Mouse (Mus musculus): Measurements from ENCODE around the gene Kcnmb2.

Gene Kcnmb2

GRCm38 (mm10) chr3:32144194-32144593 is 241.9 kb downstream of the Kcnmb2 start:
- in situ Hi-C loops (cut with MboI, MseI) = no loop called here

GRCm38 (mm10) chr3:32144655-32145054 is 242.3 kb downstream of the Kcnmb2 start:
- in situ Hi-C loops (cut with MboI, MseI) = no loop called here

- in situ Hi-C loops (cut with MboI, MseI) = no loop called here
These were observed 245.4 kb downstream of the Kcnmb2 start for GRCm38 (mm10) chr3:32147739-32148138.

- in situ Hi-C loops (cut with MboI, MseI) = no loop called here
These were observed 247.7 kb downstream of the Kcnmb2 start for GRCm38 (mm10) chr3:32149851-32150570.

GRCm38 (mm10) chr3:32180519-32180918 is 278.2 kb downstream of the Kcnmb2 start:
- in situ Hi-C loops (cut with MboI, MseI) = loop anchor here (25.0 kb wide), 1 partner anchor 307 kb away; the partner anchor contains the start of gene Kcnmb3

- in situ Hi-C loops (cut with MboI, MseI) = loop anchor here (25.0 kb wide), 1 partner anchor 301 kb away; the partner anchor contains the start of gene Kcnmb3
These were observed 283.7 kb downstream of the Kcnmb2 start for GRCm38 (mm10) chr3:32185855-32186522.

- in situ Hi-C loops (cut with MboI, MseI) = loop anchor here (25.0 kb wide), 1 partner anchor 299 kb away; the partner anchor contains the start of gene Kcnmb3
These were observed 286.2 kb downstream of the Kcnmb2 start for GRCm38 (mm10) chr3:32188521-32188920.

GRCm38 (mm10) chr3:32188955-32189354 is 286.6 kb downstream of the Kcnmb2 start:
- in situ Hi-C loops (cut with MboI, MseI) = loop anchor here (25.0 kb wide), 1 partner anchor 298 kb away; the partner anchor contains the start of gene Kcnmb3

- in situ Hi-C loops (cut with MboI, MseI) = loop anchor here (25.0 kb wide), 1 partner anchor 297 kb away; the partner anchor contains the start of gene Kcnmb3
These were observed 287.6 kb downstream of the Kcnmb2 start for GRCm38 (mm10) chr3:32189956-32190355.

- in situ Hi-C loops (cut with MboI, MseI) = loop anchor here (25.0 kb wide), 1 partner anchor 293 kb away; the partner anchor contains the start of gene Kcnmb3
These were observed 291.7 kb downstream of the Kcnmb2 start for GRCm38 (mm10) chr3:32194014-32194413.

- in situ Hi-C loops (cut with MboI, MseI) = no loop called here
These were observed 324.4 kb downstream of the Kcnmb2 start for GRCm38 (mm10) chr3:32226755-32227154.

- in situ Hi-C loops (cut with MboI, MseI) = no loop called here
These were observed 334.5 kb downstream of the Kcnmb2 start for GRCm38 (mm10) chr3:32236766-32237165.
